Mouse (Mus musculus) layer of hippocampus, adult 2 months (tissue): ENCODE results near the gene Zfp574. TPM values are rescaled to one million over a fixed set of nuclear protein-coding genes. Genes with fewer than 3 reads are reported as not detected.
A peak's percentile ranks its signal among the peaks of the same experiment; 100 is the strongest.

Experiments
- DNase-seq, 2 experiments: peaks; one replicate each; pipeline ENCODE4 v3.0.0; 2022; ENCODE audit warnings: low spot score in 2 of 2
- H3K27ac ChIP-seq: fragments of 200-600 bp; 2 replicates; pipeline ENCODE4 v1.8.1; 2022
- H3K4me3 ChIP-seq: fragments of 200-600 bp; 2 replicates; pipeline ENCODE4 v1.8.1; 2022; ENCODE audit warnings: mild to moderate bottlenecking
- CTCF ChIP-seq: fragments of 200-600 bp; conservative IDR thresholded peaks from 2 replicates; pipeline ENCODE4 v1.8.1; 2022; ENCODE audit warnings: antibody characterized with exemption, mild to moderate bottlenecking, moderate library complexity
- total RNA-seq, 2 experiments: library from RNA; stranded (reverse); gene quantifications; 2 replicates each; pipeline ENCODE4 v1.2.3; 2021

The Zfp574 gene
- total RNA-seq, 2 experiments from 2014 or later = 29.3 to 30.3 TPM

DNA sequence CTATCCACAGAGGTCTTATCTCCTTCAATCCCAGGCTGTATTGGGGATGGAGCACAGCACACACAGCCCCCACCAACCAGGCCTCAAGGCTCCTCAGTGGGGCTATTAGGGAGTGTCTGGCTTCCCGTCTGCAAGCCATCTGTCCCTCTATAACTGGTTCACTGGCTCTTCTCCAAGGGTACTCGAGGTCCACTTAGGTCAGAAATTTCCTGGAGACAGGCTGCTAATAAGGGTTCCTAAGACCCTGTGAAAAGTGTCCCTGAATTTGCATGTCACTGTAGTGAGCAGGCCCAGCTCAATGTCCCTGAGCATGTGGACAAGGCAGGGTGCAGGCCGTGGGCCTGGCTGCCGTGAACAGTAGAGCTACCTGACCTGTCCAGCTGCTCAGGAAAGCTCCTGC, 15.4 kb upstream of the Zfp574 start:
- no peak for TF ChIP-seq CTCF
- no peak for DNase-seq
- Histone ChIP-seq H3K27ac (no peak overlapping the region), H3K4me3 (no peak overlapping the region)

DNA sequence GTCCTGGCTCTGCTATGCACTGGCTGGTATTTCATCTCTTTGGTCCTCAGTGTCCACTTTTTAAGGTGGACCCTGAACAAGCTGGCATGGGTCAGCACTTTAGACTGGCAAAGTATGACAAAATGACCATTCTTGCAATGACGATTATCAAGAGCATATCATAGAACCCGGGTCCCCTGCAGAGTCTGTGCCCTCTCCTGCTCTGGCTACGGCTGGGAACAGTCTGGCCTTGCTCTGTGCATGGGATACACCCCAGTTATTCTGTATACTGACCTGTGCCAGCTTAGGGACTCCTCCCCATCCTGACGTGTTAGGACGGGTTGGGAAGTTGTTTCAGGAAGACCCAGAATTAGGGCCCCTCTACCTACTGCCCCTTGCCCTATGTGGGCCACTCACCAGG, 14.5 kb upstream of the Zfp574 start:
- H3K4me3 ChIP-seq = no peak overlapping the region
- H3K27ac ChIP-seq = no peak overlapping the region
- no peak for DNase-seq
- TF ChIP-seq CTCF = no peak

DNA sequence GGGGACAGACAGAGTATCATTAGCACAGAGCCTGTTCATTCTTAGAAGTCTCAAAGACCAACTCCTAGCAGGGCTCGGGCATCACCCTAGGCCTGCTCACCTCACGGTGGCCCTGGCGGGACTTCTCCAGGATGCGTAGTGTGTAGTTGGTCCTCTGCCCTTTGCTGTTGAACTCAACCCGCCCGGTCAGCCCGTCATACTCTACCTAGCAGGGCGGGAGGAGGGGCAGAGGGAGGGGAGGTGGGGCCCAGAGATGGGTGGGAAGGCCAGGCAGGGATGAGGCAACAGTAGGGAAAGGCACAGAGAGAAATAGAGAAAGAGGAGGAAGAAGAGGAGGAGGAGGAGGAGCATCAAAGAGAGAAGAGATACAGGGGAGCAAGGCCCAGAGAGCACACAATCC, 14.0 kb upstream of the Zfp574 start:
- no peak for DNase-seq
- no peak for TF ChIP-seq CTCF
- H3K27ac ChIP-seq = no peak overlapping the region
- H3K4me3 ChIP-seq = no peak overlapping the region

DNA sequence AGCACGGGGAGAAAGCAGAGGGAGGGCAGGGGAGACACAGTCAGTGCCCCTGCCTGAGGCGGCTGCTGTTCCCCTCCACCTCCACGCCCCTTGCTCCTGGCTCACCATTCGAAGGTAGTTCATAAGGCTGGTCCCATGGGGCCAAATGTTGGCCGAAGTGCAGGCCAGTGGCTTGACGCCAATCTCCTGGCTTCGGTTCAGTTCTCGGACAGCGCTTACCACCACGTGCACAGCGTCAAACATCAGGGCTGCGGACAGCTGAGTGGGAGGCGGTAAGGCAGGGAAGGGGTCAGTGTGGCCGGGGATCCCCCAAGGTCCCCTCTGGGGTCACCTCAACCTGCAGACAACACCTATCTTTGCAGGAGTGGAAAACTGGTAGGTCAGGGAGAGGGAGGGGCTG, 13.5 kb upstream of the Zfp574 start:
- Histone ChIP-seq H3K27ac (no peak overlapping the region), H3K4me3 (no peak overlapping the region)
- no peak for DNase-seq
- TF ChIP-seq CTCF = no peak

DNA sequence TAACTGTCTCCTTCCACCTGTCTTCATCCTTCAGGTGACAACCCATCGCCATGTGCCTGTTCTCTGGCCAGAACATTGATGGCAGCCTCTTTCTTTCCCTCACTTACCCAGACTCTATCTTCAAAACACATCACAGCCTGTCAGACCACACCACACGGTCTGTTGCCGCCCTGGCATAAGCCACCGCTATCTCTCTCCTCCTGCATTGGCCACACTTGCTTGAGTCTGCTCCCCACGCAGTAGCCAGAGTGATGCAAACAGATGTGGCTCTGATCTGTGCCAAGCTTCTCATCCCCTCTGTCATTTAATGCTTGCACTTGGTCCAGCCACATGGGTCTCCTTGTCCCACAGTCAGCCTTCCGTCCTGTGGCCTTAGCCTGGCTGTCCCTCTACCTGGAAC, 9.0 kb upstream of the Zfp574 start:
- no peak for DNase-seq
- no peak for TF ChIP-seq CTCF
- no peak overlapping the region for H3K4me3 ChIP-seq
- 0 out of 2 replicates have a peak overlapping the region, but pooled peaks have one; percentile 14 for H3K27ac ChIP-seq

DNA sequence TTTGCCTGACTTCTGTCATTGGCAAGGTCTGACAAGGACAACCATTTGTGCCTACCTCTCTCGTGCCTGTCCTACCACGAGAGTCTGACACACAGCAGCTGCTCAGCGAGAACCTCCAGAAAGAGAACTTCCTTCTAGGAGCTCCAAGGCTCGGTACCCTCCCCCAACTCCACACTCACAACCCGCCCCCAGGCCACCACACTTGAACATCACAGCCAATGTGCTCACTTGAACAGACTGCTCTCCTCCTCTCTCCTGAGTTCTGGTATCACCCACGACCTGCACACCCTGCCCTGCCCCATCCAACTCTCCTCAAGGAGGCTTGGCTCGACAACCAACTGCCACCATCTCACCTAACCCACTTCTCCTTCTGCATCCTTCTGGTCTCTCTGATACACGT, 8.5 kb upstream of the Zfp574 start:
- no peak for DNase-seq
- no peak overlapping the region for H3K4me3 ChIP-seq
- no peak for TF ChIP-seq CTCF
- 0 out of 2 replicates have a peak overlapping the region, but pooled peaks have one; percentile 14 for H3K27ac ChIP-seq

DNA sequence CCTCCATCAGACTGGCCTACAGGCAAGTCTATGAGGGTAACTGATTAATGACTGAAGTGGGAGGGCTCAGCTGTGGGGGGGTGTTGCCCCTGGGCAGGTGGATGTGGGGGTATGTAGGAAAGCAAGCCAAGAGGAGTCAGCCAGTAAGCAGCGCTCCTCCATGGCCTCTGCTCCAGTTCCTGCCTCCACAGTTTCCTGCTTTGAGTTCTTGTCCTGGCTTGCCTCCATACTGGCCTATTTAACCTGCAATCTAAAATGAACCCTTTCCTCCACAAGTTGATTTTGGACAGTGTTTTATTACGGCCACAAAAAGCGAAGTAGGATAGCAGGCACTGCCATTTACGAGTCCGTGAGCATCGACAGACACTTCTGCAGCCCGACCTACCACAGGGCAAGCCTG, 5.0 kb upstream of the Zfp574 start:
- no peak for DNase-seq
- TF ChIP-seq CTCF = no peak
- H3K4me3 ChIP-seq = no peak overlapping the region

DNA sequence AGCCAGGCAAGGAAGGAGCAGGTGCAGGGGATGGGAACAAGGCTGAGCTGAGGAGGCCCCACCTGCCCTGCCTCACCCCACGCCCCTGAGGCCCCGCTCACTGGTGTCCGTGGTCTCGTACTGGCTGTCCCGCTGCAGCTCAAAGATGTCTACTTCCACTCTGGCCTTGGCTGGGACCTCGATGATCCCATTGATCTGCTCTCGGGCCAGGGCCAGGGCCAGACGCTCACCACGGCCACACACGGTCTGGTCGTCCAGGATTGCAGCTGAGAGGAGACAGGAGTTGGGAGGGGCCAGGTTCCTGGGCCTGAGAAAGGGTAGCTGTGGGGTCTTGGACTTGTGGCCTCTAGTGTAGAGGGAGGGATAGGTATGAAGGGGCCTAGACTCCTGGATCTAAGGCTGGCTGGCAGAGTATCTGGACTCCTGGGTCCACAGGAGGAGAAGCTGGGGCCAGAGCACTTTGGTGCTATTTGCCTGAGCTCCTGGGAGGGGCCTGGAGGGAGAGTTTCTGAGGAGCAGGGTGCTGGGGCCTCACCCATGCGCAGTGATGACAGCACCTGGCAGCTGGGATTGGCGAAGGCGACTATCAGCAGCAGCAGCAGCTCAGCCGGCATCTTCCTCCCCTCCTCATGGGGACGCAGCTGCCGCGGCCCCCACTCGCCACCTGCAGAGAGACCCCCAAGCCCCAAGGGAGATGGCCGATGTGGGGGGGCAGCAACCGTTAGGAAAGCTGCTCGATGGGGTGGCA, 4.3 kb upstream of the Zfp574 start:
- TF ChIP-seq CTCF = no peak
- H3K27ac ChIP-seq = peak overlapping the region; percentile 68

More for the DNA sequence above, 5.0 kb upstream of the Zfp574 start:
- H3K27ac ChIP-seq = no peak overlapping the region

DNA sequence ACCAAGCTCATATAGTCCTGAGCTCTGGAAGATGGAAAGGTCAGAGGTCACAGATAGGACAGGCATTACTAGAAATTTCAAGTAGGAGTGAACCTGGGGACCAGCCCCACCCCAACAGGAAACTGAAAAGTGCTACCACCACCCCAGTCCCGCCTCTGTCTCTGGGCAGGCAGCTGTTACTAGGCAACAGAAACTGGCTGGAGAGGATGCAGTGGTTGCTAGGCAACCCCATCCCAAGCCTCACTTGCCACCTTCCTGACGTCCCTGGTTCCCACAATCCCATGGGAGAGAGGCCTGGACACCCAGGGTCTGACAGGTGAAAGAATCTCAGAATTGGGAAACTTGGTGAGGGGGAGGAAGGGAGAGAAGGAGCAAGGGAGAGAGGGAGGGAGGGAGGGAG, 3.6 kb upstream of the Zfp574 start:
- no peak for TF ChIP-seq CTCF
- peak overlapping the region; percentile 37 for H3K4me3 ChIP-seq
- H3K27ac ChIP-seq = peak overlapping the region; percentile 68

More for the DNA sequence above, 4.3 kb upstream of the Zfp574 start:
- peak overlapping the region; percentile 37 for H3K4me3 ChIP-seq
- no peak for DNase-seq

DNA sequence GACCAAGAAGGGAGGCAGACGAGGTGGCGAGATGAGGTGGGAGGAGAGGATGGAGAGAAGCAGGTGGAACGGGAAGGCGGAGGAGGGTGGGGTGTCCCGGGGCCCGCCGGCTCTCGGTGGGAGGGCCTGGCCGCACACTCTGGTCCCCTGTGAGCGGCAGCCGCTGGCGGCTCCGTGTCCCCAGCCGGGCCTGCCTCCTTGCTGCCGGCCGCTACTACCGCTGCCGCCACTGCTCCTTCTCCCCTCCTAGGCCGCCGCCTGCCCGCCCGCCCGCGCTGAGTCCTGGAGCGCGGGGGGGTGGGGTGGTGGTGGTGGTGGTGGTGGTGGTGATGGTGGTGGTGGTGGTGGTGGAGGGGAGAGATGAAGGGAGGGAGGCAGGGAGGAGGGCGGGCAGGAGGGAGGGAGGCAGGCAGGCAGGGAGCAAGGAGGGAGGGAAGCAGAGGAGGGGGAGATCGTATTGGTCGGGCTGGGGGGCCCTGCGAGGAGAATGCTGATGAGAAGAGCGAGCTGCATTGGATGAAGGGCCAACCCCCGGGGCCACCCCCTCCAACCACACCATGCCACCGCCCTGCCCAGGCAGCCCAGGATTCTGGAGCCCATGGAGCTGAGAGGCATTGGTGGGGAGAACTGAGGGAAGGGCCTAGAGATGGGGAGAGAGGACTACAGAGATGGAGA, 486 bp downstream of the Zfp574 start:
- TF ChIP-seq CTCF = no peak
- peak; percentile 69 to 74 for DNase-seq

More for the DNA sequence above, 3.6 kb upstream of the Zfp574 start:
- DNase-seq = peak; percentile 55 to 82

DNA sequence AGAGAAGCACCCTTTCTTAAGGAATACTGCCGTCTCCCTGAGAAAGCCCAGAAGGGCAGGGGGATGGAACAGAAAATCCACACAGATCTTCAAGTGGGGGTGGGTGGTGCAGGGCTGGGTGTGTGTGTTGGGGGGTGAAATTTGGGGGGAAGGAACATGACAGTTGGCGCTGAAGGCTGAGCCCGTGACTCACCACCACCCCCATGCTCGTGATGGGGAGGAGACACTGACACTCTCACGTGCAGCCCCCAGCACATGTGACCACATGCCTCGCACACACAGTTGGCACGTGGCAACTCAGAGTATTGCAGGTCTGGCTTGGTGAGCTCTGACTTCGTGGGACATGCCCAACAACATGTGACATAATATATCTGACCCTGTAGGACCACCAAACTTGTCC, 1.6 kb downstream of the Zfp574 start:
- TF ChIP-seq CTCF = no peak
- DNase-seq = peak; percentile 59 to 63
- Histone ChIP-seq H3K27ac (peak overlapping the region; percentile 99), H3K4me3 (no peak overlapping the region)

More for the DNA sequence above, 486 bp downstream of the Zfp574 start:
- H3K27ac ChIP-seq = peak overlapping the region; percentile 99
- H3K4me3 ChIP-seq = peak overlapping the region; percentile 84

DNA sequence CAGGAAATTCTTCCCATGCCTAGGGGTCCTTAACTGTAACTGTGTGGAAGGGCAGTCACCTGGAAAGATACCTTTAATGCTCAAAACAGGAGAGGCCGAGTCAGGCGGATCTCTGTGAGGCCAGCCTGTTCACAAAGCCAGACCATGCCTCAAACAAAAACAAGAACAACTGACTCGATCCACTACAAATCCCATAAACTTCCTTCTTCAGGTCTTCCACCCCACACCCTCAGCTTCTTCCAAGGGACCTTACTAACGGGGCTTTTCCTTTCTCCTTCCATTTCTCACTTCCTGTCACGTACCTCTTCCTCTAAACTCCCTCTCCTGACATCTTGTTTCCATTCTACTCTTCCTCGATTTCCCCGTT, 3.9 kb downstream of the Zfp574 start:
- H3K4me3 ChIP-seq = peak overlapping the region; percentile 72
- peak overlapping the region; percentile 97 for H3K27ac ChIP-seq
- DNase-seq = no peak
- TF ChIP-seq CTCF = no peak

DNA sequence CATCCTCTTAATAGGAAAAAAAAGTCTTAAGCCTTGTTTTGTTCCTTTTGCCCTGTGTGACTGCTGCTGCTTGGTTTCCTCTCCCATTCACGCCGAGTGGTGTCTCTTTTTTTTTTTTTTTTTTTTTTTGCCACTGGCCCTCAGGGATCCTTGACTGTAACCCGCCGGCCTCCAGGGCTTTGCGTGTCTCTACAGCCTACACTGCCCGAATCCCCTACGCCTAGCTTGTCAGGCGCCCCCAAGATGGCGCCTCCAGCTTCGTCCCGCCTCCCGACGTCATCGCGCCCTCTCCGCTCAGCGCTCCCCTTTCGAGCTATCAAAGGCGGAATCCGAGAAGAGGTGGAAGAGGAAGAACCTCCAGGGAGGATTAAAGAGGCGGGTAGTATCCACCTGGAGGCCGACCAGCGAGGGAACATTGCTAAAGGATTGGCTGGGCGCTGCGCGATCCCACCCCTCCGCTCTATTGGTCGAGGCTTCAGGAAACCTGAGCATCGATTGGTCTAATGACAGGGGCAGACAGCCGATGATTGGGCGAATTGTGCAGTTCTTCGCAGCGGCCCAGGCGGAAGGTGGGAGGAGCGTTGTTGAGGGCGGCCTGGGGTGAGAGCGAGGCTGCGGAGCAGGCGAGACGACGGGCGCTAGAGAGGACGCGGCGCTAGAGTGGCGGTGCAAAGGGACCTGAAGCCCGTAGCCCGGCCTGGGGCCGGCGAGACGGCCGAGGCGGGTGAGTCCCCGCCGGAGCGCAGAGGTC, 4.5 kb downstream of the Zfp574 start:
- H3K27ac ChIP-seq = peak overlapping the region; percentile 97
- TF ChIP-seq CTCF = peak; percentile 34
- peak; percentile 96 to 99 for DNase-seq
- H3K4me3 ChIP-seq = peak overlapping the region; percentile 89

DNA sequence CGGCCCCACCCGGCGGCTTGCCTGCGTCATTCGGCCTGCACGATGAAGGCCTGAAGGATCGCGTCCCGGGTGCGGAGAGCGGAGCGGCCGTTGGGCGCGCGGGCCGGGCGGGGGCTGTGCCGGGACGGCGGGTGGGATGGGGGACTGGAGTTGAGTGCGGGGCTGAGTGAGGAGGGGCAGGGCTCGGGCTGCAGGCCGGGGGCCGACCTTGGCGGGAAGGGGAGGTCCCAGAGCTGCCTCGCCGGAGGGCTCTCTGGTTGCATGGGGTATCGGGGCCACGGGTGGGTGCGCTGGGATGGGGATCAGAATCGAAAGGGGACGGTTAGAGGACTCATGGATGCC, 5.0 kb downstream of the Zfp574 start:
- H3K4me3 ChIP-seq = peak overlapping the region; percentile 89
- peak overlapping the region; percentile 95 for H3K27ac ChIP-seq
- TF ChIP-seq CTCF = no peak
- DNase-seq = no peak
